Mouse (Mus musculus): ENCODE data around the gene Ccdc106.

DNA sequence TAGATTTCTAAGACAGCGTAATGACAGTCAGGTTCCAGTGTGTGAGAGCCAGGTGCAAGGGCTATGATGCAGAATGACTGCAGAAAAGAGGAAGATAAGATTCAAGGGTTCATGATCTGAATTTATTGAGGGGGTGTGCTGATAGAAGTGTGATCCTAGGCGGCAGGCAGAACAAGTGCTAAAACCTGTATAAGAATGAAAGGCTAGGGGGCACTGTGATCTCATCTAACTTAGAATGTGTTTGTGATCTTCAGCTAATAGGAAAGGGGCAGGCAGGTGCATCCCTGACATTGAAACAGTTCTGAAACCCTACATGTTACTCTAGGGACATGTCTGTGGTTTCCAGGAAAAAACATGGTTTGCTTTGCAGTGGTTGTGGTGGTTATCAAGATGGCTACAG, 25.8 kb downstream of the Ccdc106 start:
- no peak for TF ChIP-seq CTCF (IDR thresholded peaks at IDR 0.05; ENCODE audit: extremely low read depth, insufficient read depth, insufficient read length, insufficient replicate concordance)
- TF ChIP-seq POLR2A (IDR thresholded peaks at IDR 0.05; ENCODE audit: low read depth, low read length) = no peak
